Mouse (Mus musculus): ENCODE data around the gene Tekt1.

DNA sequence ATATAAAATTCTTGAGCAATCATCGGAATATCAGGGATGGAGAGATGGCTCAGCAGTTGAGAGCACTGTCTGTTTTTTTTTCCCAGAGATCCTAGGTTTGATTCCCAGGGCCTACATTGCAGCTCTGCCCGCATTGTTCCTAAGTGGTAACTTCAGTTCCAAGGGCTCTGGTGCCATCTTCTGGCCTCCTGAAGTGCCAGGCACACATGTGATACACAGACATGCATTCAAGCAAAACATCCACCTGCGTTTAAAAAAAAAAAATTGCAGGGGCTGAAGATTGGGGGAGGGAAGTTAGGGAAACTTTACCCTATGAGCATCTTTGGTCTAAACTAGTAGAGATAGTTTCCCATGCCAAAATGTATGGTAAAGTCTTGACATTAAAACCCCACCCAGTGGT lies 37.8 kb downstream of the Tekt1 start:
- no peak for TF ChIP-seq POLR2A (IDR thresholded peaks at IDR 0.05; ENCODE audit: low read depth, low read length)
- no peak for TF ChIP-seq NELFE (IDR thresholded peaks at IDR 0.05; ENCODE audit: low read depth, low read length)
- TF ChIP-seq USF1 (IDR thresholded peaks at IDR 0.05; ENCODE audit: low read depth, low read length) = no peak
- peak; percentile 33 to 80; a peak in 3 of 4 replicates for TF ChIP-seq CTCF (conservative IDR thresholded peaks at IDR 0.05 in 1 of 2, IDR thresholded peaks at IDR 0.05 in 1 of 2; ENCODE audit: low read depth in 2 of 2, low read length in 2 of 2)

Measured in CH12.LX (cell line).